ENCODE assay signal across 17 mouse cellular contexts in genomic region chr1:128540213-128540612, GRCm38 (mm10). TPM values are rescaled to one million over a fixed set of nuclear protein-coding genes. Genes with fewer than 3 reads are reported as not detected.
A peak's percentile ranks its signal among the peaks of the same experiment; 100 is the strongest.
DNase-seq lines count a peak whose midpoint lies in the region; ATAC-seq and TF ChIP-seq lines count a peak whose summit lies in the region.
"Had no signal": no experiment of that assay in that cellular context is flagged by ENCODE, and none has a peak within 500 bp of the region (broad histone marks: within the 10 kb centered on the region; RNA-seq: fewer than 3 reads in every experiment).

No protein-coding gene starts in this region.

- H3K4me3 ChIP-seq in liver, postnatal 0 days (ENCODE audit: low read depth, low read length) = no peak overlapping the region
- H3K4me3 ChIP-seq in liver, embryonic 11.5 days (ENCODE audit: low read depth, low read length) = no peak overlapping the region
- no peak overlapping the region for H3K4me3 ChIP-seq in kidney, adult 2 months (ENCODE audit: insufficient read depth, low read depth, low read length)
- H3K4me3 ChIP-seq: gastrocnemius, adult 2 months; heart, embryonic 13.5 days; hindbrain, embryonic 15.5 days; layer of hippocampus, adult 2 months; limb, embryonic 15.5 days; stomach, embryonic 15.5 days had no signal

- no peak for TF ChIP-seq CTCF in liver, postnatal 0 days (IDR thresholded peaks at IDR 0.05; ENCODE audit: low read depth)
- TF ChIP-seq CTCF in kidney, adult 2 months (conservative IDR thresholded peaks at IDR 0.05; ENCODE audit: insufficient read depth, insufficient read length, low read depth, low read length) = no peak

- no peaks in the 10 kb centered on the region for H3K36me3 ChIP-seq in liver, postnatal 0 days (replicated peaks; ENCODE audit: insufficient read depth, low read length)
- H3K36me3 ChIP-seq in liver, embryonic 11.5 days (ENCODE audit: control insufficient read depth, insufficient read depth, low read length) = no peaks in the 10 kb centered on the region
- H3K36me3 ChIP-seq in kidney, adult 2 months (ENCODE audit: control insufficient read depth, insufficient read depth, low read length) = no peaks in the 10 kb centered on the region
- H3K36me3 ChIP-seq: heart, embryonic 13.5 days; hindbrain, embryonic 15.5 days; limb, embryonic 15.5 days; stomach, embryonic 15.5 days had no signal

- WGBS in liver, postnatal 0 days (ENCODE audit: insufficient replicate concordance) = 42% methylated on average over 2 of the region's 2 CpGs
- 72% methylated on average over 2 of the region's 2 CpGs for WGBS in liver, embryonic 11.5 days
- WGBS in kidney, adult 2 months = 85% methylated on average over 2 of the region's 2 CpGs

- H3K4me2 ChIP-seq in liver, postnatal 0 days (ENCODE audit: low read depth, low read length) = no peak overlapping the region
- no peak overlapping the region for H3K4me2 ChIP-seq in liver, embryonic 11.5 days
- H3K4me2 ChIP-seq: heart, embryonic 13.5 days; hindbrain, embryonic 15.5 days; limb, embryonic 15.5 days; lung, embryonic 14.5 days; stomach, embryonic 15.5 days had no signal

- ATAC-seq in liver, postnatal 0 days = no peak
- no peak for ATAC-seq in liver, embryonic 11.5 days (replicated peaks; ENCODE audit: low FRiP score)
- peak; percentile 76 for ATAC-seq in megakaryocyte progenitor cell, adult 5-6 weeks (replicated peaks; ENCODE audit: poor library complexity)

- H3K27me3 ChIP-seq in liver, postnatal 0 days (ENCODE audit: insufficient read depth, low read length) = no peaks in the 10 kb centered on the region
- H3K27me3 ChIP-seq in liver, embryonic 11.5 days (replicated peaks; ENCODE audit: control insufficient read depth, insufficient read depth, low read length) = no peaks in the 10 kb centered on the region
- no peaks in the 10 kb centered on the region for H3K27me3 ChIP-seq in kidney, adult 2 months (replicated peaks; ENCODE audit: control insufficient read depth, insufficient read depth, low read length)
- H3K27me3 ChIP-seq: hindbrain, embryonic 15.5 days; limb, embryonic 15.5 days; stomach, embryonic 15.5 days had no signal

- no peak overlapping the region for H3K27ac ChIP-seq in liver, postnatal 0 days (ENCODE audit: low read depth)
- no peak overlapping the region for H3K27ac ChIP-seq in liver, embryonic 11.5 days (ENCODE audit: low read depth, low read length)
- no peak overlapping the region for H3K27ac ChIP-seq in kidney, adult 2 months (ENCODE audit: insufficient read depth, low read depth, low read length)
- H3K27ac ChIP-seq: gastrocnemius, adult 2 months; heart, embryonic 13.5 days; hindbrain, embryonic 15.5 days; layer of hippocampus, adult 2 months; limb, embryonic 15.5 days; stomach, embryonic 15.5 days had no signal

- no peaks in the 10 kb centered on the region for H3K4me1 ChIP-seq in liver, postnatal 0 days (ENCODE audit: insufficient read depth)
- no peaks in the 10 kb centered on the region for H3K4me1 ChIP-seq in liver, embryonic 11.5 days (replicated peaks; ENCODE audit: control insufficient read depth, insufficient read depth, low read length)
- H3K4me1 ChIP-seq in kidney, adult 2 months (ENCODE audit: control insufficient read depth, insufficient read depth, low read length) = no peaks in the 10 kb centered on the region
- H3K4me1 ChIP-seq: limb, embryonic 15.5 days; stomach, embryonic 15.5 days had no signal

- TF ChIP-seq EP300 in liver, postnatal 0 days (IDR thresholded peaks at IDR 0.05; ENCODE audit: low read depth) = no peak

- no peak for TF ChIP-seq POLR2A in kidney, adult 2 months (IDR thresholded peaks at IDR 0.05; ENCODE audit: low read depth, low read length)

- H3K9ac ChIP-seq in liver, postnatal 0 days (replicated peaks) = no peak overlapping the region
- no peak overlapping the region for H3K9ac ChIP-seq in liver, embryonic 11.5 days (ENCODE audit: low read depth, low read length)
- H3K9ac ChIP-seq: heart, embryonic 13.5 days; hindbrain, embryonic 15.5 days; limb, embryonic 15.5 days; lung, embryonic 14.5 days; stomach, embryonic 15.5 days had no signal

- H3K9me3 ChIP-seq in liver, postnatal 0 days (ENCODE audit: low read length) = no peaks in the 10 kb centered on the region
- no peaks in the 10 kb centered on the region for H3K9me3 ChIP-seq in liver, embryonic 11.5 days (ENCODE audit: control insufficient read depth, low read length)
- H3K9me3 ChIP-seq: heart, embryonic 13.5 days; hindbrain, embryonic 15.5 days; limb, embryonic 15.5 days; stomach, embryonic 15.5 days had no signal

- DNase-seq in liver, postnatal 0 days = peak; percentile 28
- no peak for DNase-seq in liver, embryonic 11.5 days (ENCODE audit: low spot score)
- peak; percentile 40 for DNase-seq in ZHBTc4 (ENCODE audit: low read depth, low spot score)
- DNase-seq in thymus, postnatal 25 days = peak; percentile 67
- no peak for DNase-seq in kidney, adult 2 months
- no peak for DNase-seq in kidney, adult 18-20 months
- DNase-seq: adrenal gland, postnatal 10 days; cerebellum, postnatal 14 days; gastrocnemius, adult 2 months; lung, embryonic 14.5 days; right cerebral cortex, postnatal 4 days had no signal

RNA-seq across cellular contexts. Expression of gene Cxcr4, which starts 51.9 kb away (rescaled TPM):
- polyA plus RNA-seq in liver, postnatal 0 days (2015; fragmentation: Nextera tagmentation; extraction: Ambion mirVana) = 4.3 and 5.5 TPM in 2 replicates
- 0.97 and 1.3 TPM in 2 replicates for polyA plus RNA-seq in liver, embryonic 11.5 days (2014; fragmentation: Nextera tagmentation; extraction: Ambion mirVana)
- 268 and 279 TPM in 2 replicates for total RNA-seq in megakaryocyte progenitor cell, adult 5-6 weeks (2015)
- total RNA-seq in megakaryocyte progenitor cell, adult 5-6 weeks (2017) = 187 and 192 TPM in 2 replicates
- polyA plus RNA-seq in kidney, adult 2 months (2012; rRNA removed) = 12.8 and 22.4 TPM in 2 replicates

Comparison
In these comparisons a context has a peak if more than half of its experiments do, and no peak if none do; other contexts are left out.
1. DNase-seq: peak in liver, postnatal 0 days (single experiment), ZHBTc4 (single experiment) and thymus, postnatal 25 days (single experiment); none in liver, embryonic 11.5 days (single experiment), kidney, adult 2 months (single experiment) and kidney, adult 18-20 months (single experiment).